ENCODE assay signal across 12 mouse cellular contexts in genomic region chr6:84845665-84846064, GRCm38 (mm10).
"Had no signal": no experiment of that assay in that cellular context is flagged by ENCODE, and none has a peak within 500 bp of the region (broad histone marks: within the 10 kb centered on the region; RNA-seq: fewer than 3 reads in every experiment).

No protein-coding gene starts in this region.

- DNase-seq: kidney, postnatal 14 days; lung, adult 18-20 months; retina, postnatal 1 day; thymus, adult 2 months; thymus, postnatal 36 days had no signal

- H3K4me3 ChIP-seq: kidney, embryonic 15.5 days; limb, embryonic 13.5 days; midbrain, embryonic 12.5 days; neural tube, embryonic 13.5 days had no signal

- ATAC-seq: midbrain, embryonic 16.5 days had no signal

- H3K4me1 ChIP-seq: kidney, embryonic 15.5 days; limb, embryonic 13.5 days; midbrain, embryonic 12.5 days; neural tube, embryonic 13.5 days had no signal

- H3K9ac ChIP-seq: kidney, embryonic 15.5 days; limb, embryonic 13.5 days; liver, embryonic 14.5 days; midbrain, embryonic 12.5 days; neural tube, embryonic 13.5 days had no signal

- H3K4me2 ChIP-seq: kidney, embryonic 15.5 days; limb, embryonic 13.5 days; midbrain, embryonic 12.5 days; neural tube, embryonic 13.5 days had no signal

- H3K27me3 ChIP-seq: kidney, embryonic 15.5 days; limb, embryonic 13.5 days; midbrain, embryonic 12.5 days; neural tube, embryonic 13.5 days had no signal

- H3K27ac ChIP-seq: kidney, embryonic 15.5 days; limb, embryonic 13.5 days; liver, embryonic 14.5 days; midbrain, embryonic 12.5 days; neural tube, embryonic 13.5 days; stomach, postnatal 0 days had no signal

- H3K9me3 ChIP-seq: kidney, embryonic 15.5 days; limb, embryonic 13.5 days; midbrain, embryonic 12.5 days; neural tube, embryonic 13.5 days had no signal
